Mouse (Mus musculus): ENCODE results near the gene Smyd3. TPM values are rescaled to one million over a fixed set of nuclear protein-coding genes. Genes with fewer than 3 reads are reported as not detected.
"Not testable (repeated sequence)": the region's sequence is repeated elsewhere in the genome, so short reads cannot be mapped to it uniquely, and the experiment has no call there.

Gene Smyd3
- polyA plus RNA-seq, 2 experiments from 2014 or later: 46.9 to 47.9 TPM

- ATAC-seq: not testable (repeated sequence)
Measured at GRCm38 (mm10) chr1:179164219-179164618, 353.6 kb downstream of the Smyd3 start.

GRCm38 (mm10) chr1:179162752-179163151, 355.1 kb downstream of the Smyd3 start:
- ATAC-seq: not testable (repeated sequence)

GRCm38 (mm10) chr1:179161947-179162346, 355.9 kb downstream of the Smyd3 start:
- no peak for ATAC-seq

GRCm38 (mm10) chr1:179160697-179161096, 357.1 kb downstream of the Smyd3 start:
- ATAC-seq: no peak

- ATAC-seq: no peak
Measured at GRCm38 (mm10) chr1:179152376-179152775, 365.5 kb downstream of the Smyd3 start.

- ATAC-seq: no peak
Measured at GRCm38 (mm10) chr1:179151275-179151674, 366.6 kb downstream of the Smyd3 start.

- no peak for ATAC-seq
Measured at GRCm38 (mm10) chr1:179149468-179150140, 368.2 kb downstream of the Smyd3 start.

GRCm38 (mm10) chr1:179146730-179147167, 371.1 kb downstream of the Smyd3 start:
- no peak for ATAC-seq

GRCm38 (mm10) chr1:179143154-179143832, 374.5 kb downstream of the Smyd3 start:
- no peak for ATAC-seq

GRCm38 (mm10) chr1:179142177-179142576, 375.7 kb downstream of the Smyd3 start:
- peak; percentile 74 for ATAC-seq

GRCm38 (mm10) chr1:179141071-179141650, 376.7 kb downstream of the Smyd3 start:
- ATAC-seq: no peak

- no peak for ATAC-seq
Measured at GRCm38 (mm10) chr1:179137145-179137477, 380.7 kb downstream of the Smyd3 start.

GRCm38 (mm10) chr1:179136461-179137144, 381.2 kb downstream of the Smyd3 start:
- no peak for ATAC-seq

- peak; percentile 87 for ATAC-seq
Measured at GRCm38 (mm10) chr1:179129995-179130394, 387.8 kb downstream of the Smyd3 start.

GRCm38 (mm10) chr1:179126287-179126686, 391.6 kb downstream of the Smyd3 start:
- ATAC-seq: no peak

GRCm38 (mm10) chr1:179122476-179123229, 395.2 kb downstream of the Smyd3 start:
- no peak for ATAC-seq

GRCm38 (mm10) chr1:179120217-179120966, 397.4 kb downstream of the Smyd3 start:
- ATAC-seq: no peak

GRCm38 (mm10) chr1:179118673-179119072, 399.2 kb downstream of the Smyd3 start:
- no peak for ATAC-seq

GRCm38 (mm10) chr1:179116729-179117663, 400.8 kb downstream of the Smyd3 start:
- no peak for ATAC-seq

GRCm38 (mm10) chr1:179114833-179115495, 402.9 kb downstream of the Smyd3 start:
- no peak for ATAC-seq

Measured in CD4-positive, CD25-positive, alpha-beta regulatory T cell, adult 4 months (primary cell).